Mouse (Mus musculus) heart, postnatal 4 days (tissue): ENCODE results near the gene Nsl1. TPM values are rescaled to one million over a fixed set of nuclear protein-coding genes. Genes with fewer than 3 reads are reported as not detected.

Experiments used
- total RNA-seq, 2 experiments: library from RNA; stranded (reverse); gene quantifications; 2 replicates each; pipeline ENCODE4 v1.2.3; 2021

Gene Nsl1
- total RNA-seq, 2 experiments from 2014 or later: 6.7 to 6.8 TPM

Other genes starting within 250 kb of the Nsl1 start
- gene Rps6kc1, start 151.2 kb upstream of the Nsl1 start, total RNA-seq: 10 to 100 TPM; 23.1 to 23.6 TPM
- gene Angel2, start 137.9 kb upstream of the Nsl1 start, total RNA-seq: 10 to 100 TPM; 31.1 to 38.1 TPM
- 10 to 100 TPM; 31.5 to 31.9 TPM for gene Vash2, start 83.7 kb upstream of the Nsl1 start, total RNA-seq
- 10 to 100 TPM; 12.6 to 13.0 TPM for gene Flvcr1, start 36.9 kb upstream of the Nsl1 start, total RNA-seq
- gene Spata45, start 26.4 kb upstream of the Nsl1 start, total RNA-seq: not detected
- 10 to 100 TPM; 19.4 to 23.5 TPM for gene Tatdn3, start 80 bp upstream of the Nsl1 start, total RNA-seq
- gene Batf3, start 34.8 kb downstream of the Nsl1 start, total RNA-seq: 1 to 10 TPM; 1.7 to 1.8 TPM
- gene Fam71a, start 101.8 kb downstream of the Nsl1 start, total RNA-seq: not detected
- 10 to 100 TPM; 15.9 to 22.2 TPM for gene Atf3, start 155.0 kb downstream of the Nsl1 start, total RNA-seq